Mouse (Mus musculus) forebrain, postnatal 0 days (tissue): ENCODE measurements around the gene Cacfd1. TPM values are rescaled to one million over a fixed set of nuclear protein-coding genes. Genes with fewer than 3 reads are reported as not detected.

Experiments used
- ATAC-seq: fragments of 200-750 bp; cut with Nextera tagmentation; 2 replicates; pipeline ENCODE4 v1.8.0; 2017; ENCODE audit warnings: mild to moderate bottlenecking, moderate library complexity
- DNase-seq: peaks from one replicate; pipeline ENCODE4 v3.0.0-alpha.2; 2015
- H3K27ac ChIP-seq: fragments of 300-500 bp; sonication (generic); 2 replicates; pipeline ENCODE4 v1.5.1; 2014; ENCODE audit warnings: low read depth, mild to moderate bottlenecking, antibody characterized with exemption, low read length, moderate library complexity, mixed read lengths
- H3K27me3 ChIP-seq: fragments of 300-500 bp; sonication (generic); 2 replicates; pipeline ENCODE4 v1.6.1; 2014; ENCODE audit warnings: mild to moderate bottlenecking, low read length, mixed read lengths; ENCODE audit not compliant: insufficient read depth
- H3K36me3 ChIP-seq: fragments of 300-500 bp; sonication (generic); 2 replicates; pipeline ENCODE4 v1.6.1; 2014; ENCODE audit warnings: mild to moderate bottlenecking, moderate library complexity; ENCODE audit not compliant: insufficient read depth
- H3K4me1 ChIP-seq: fragments of 300-500 bp; sonication (generic); 2 replicates; pipeline ENCODE4 v1.6.1; 2014; ENCODE audit warnings: antibody characterized with exemption; ENCODE audit not compliant: insufficient read depth
- H3K4me2 ChIP-seq: fragments of 300-500 bp; sonication (generic); 2 replicates; pipeline ENCODE4 v1.6.1; 2014; ENCODE audit warnings: low read depth, mild to moderate bottlenecking, moderate library complexity
- H3K4me3 ChIP-seq: fragments of 300-500 bp; sonication (generic); 2 replicates; pipeline ENCODE4 v1.5.1; 2014; ENCODE audit warnings: low read depth, low read length, mixed read lengths
- H3K9ac ChIP-seq: fragments of 300-500 bp; sonication (generic); 2 replicates; pipeline ENCODE4 v1.6.1; 2014; ENCODE audit warnings: mild to moderate bottlenecking
- H3K9me3 ChIP-seq: fragments of 300-500 bp; sonication (generic); 2 replicates; pipeline ENCODE4 v1.6.1; 2016; ENCODE audit warnings: low read length
- CTCF ChIP-seq: sonication (generic); IDR thresholded peaks from 2 replicates; pipeline ENCODE4 v1.5.1; 2016; ENCODE audit warnings: antibody characterized with exemption, control low read depth, low read depth
- WGBS: fragments of 180-500 bp; shearing (Covaris S2); extraction: QIAGEN DNeasy Blood & Tissue Kit; methylation state at CpG from one replicate; pipeline ENCODE4 v1.1.7; 2014; 5-methylcytosine and 5-hydroxymethylcytosine counted together
- polyA plus RNA-seq: library from polyadenylated mRNA; unstranded; fragments of >200 nt; fragmentation: Nextera tagmentation; extraction: Ambion mirVana; gene quantifications from 2 replicates; pipeline ENCODE4 v1.2.1, GENCODE M21; 2015
- total RNA-seq: library from RNA; depleted of rRNA; stranded (reverse); fragments of >200 nt; gene quantifications from 2 replicates; pipeline ENCODE4 v1.2.3, GENCODE M21; 2014

Cacfd1 gene
- total and polyA plus RNA-seq, 2 experiments from 2014 or later, result 48.5 to 96.3 TPM

GRCm38 (mm10) chr2:27038596-27038995, 28.9 kb downstream of the Cacfd1 start:
- Histone ChIP-seq H3K9me3 (no peaks in the 10 kb centered on the region), H3K4me3 (no peak overlapping the region), H3K4me2 (no peak overlapping the region), H3K4me1 (peaks cover 5% of the 10 kb centered on the region; the same call in 1 of the 2 replicates), H3K36me3 (no peaks in the 10 kb centered on the region), H3K9ac (no peak overlapping the region), H3K27me3 (no peaks in the 10 kb centered on the region), H3K27ac (no peak overlapping the region)
- peak; percentile 96 for TF ChIP-seq CTCF
- 0% methylated on average over 3 of the region's 3 CpGs for WGBS
- peak; percentile 93 for DNase-seq
- peak; percentile 74 for ATAC-seq

DNA sequence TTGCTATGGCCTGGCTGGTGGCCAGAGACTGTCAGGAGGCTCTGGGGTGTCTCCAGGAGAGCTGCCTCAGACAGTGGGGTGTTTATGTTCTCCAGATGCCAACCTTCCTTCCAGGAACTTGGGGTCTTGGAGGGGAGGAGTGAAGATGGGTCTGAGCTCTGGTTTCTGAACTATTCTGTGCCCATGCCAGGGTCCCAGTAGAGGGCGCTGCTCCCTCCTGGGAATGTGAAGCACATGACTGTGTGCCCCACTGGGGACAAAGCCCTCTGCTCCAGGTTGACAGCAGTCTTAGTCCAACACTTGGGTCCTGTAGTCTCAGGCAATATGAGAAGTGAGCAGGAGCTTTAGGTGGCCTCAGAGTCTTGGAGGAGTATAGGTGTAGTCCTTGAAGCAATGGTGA, 29.6 kb downstream of the Cacfd1 start:
- H3K4me1 ChIP-seq, result peaks cover 5% of the 10 kb centered on the region; the same call in 1 of the 2 replicates
- H3K27me3 ChIP-seq, result no peaks in the 10 kb centered on the region
- ATAC-seq (no peak), DNase-seq (no peak)
- no peaks in the 10 kb centered on the region for H3K36me3 ChIP-seq
- H3K9ac ChIP-seq, result no peak overlapping the region
- no peak overlapping the region for H3K4me3 ChIP-seq
- no peak overlapping the region for H3K4me2 ChIP-seq
- WGBS, result 6% methylated on average over 1 of the region's 1 CpGs
- no peaks in the 10 kb centered on the region for H3K9me3 ChIP-seq
- peak; percentile 52 for TF ChIP-seq CTCF
- H3K27ac ChIP-seq, result peak overlapping the region; percentile 16; the same call in 1 of the 2 replicates

DNA sequence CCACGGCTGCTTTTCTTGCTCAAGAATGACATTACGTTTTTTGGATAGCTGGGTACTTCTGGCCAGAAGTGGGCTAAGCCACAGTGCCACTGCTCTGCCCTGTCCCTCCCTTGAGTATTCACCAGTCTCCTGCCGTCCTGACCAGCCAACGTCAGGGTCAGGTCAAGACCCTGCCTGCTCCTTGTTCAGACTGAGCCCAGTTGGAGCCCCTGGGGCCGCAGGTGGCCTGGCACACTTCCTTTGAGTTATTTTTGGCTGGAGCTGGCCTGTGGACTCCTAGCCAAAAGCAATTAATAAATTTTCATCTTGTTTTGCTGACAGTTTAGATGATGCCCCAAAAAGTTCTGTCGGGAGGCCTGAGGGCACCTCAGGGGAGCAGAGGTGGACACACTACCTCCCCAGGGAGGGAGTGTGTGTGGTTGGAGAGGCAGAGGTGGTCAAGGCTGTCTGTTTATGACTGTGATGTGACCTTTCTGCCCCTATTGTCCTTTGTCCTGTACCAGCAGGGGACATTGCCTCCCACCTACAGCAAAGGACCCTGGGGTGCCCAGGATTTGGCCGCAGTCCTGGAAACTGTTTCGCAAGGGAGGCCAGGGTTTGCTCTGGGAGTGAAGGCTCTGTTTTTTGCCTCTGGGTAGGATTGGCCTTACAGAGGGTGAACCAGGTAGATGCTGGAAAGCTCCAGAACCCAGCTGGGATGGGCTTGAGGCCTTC, 32.6 kb downstream of the Cacfd1 start:
- no peak overlapping the region for H3K4me2 ChIP-seq
- no peak overlapping the region for H3K9ac ChIP-seq
- 68% methylated on average over 8 of the region's 8 CpGs for WGBS
- peaks cover 5% of the 10 kb centered on the region; the same call in 1 of the 2 replicates for H3K4me1 ChIP-seq
- no peaks in the 10 kb centered on the region for H3K36me3 ChIP-seq
- H3K9me3 ChIP-seq, result no peaks in the 10 kb centered on the region
- no peak for ATAC-seq
- TF ChIP-seq CTCF, result no peak
- no peak overlapping the region for H3K4me3 ChIP-seq
- no peak for DNase-seq
- H3K27ac ChIP-seq, result no peak overlapping the region
- no peaks in the 10 kb centered on the region for H3K27me3 ChIP-seq

DNA sequence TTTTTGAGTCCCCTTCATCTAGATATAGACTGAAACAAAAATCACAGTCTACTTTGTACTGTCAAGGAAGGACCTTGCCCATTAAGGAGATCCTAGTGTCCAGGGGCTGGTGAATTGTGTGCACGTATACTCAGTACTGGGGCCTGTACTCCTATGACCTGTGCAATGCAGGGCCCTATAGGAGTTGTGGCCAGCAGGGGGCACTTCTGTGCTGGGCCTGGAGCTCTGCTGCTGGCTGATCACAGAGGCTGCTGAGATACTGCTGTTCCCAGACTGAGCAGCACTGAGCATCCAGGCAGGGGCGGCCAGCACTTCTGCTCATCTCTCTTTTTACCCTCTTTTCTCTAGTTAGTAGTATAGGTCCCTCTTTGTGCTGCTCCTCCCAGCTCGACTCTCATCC, 33.7 kb downstream of the Cacfd1 start:
- 22% methylated on average over 3 of the region's 3 CpGs for WGBS
- ATAC-seq, result peak; percentile 95

GRCm38 (mm10) chr2:27044166-27044565, 34.4 kb downstream of the Cacfd1 start:
- H3K4me3 ChIP-seq, result no peak overlapping the region
- TF ChIP-seq CTCF, result no peak

More for the DNA sequence above, 33.7 kb downstream of the Cacfd1 start:
- peak; percentile 91 for TF ChIP-seq CTCF
- no peak overlapping the region for H3K4me2 ChIP-seq
- no peaks in the 10 kb centered on the region for H3K27me3 ChIP-seq
- no peak overlapping the region for H3K9ac ChIP-seq
- DNase-seq, result peak; percentile 85
- H3K36me3 ChIP-seq, result no peaks in the 10 kb centered on the region
- H3K9me3 ChIP-seq, result no peaks in the 10 kb centered on the region
- H3K4me3 ChIP-seq, result no peak overlapping the region
- H3K4me1 ChIP-seq, result peaks cover 5% of the 10 kb centered on the region; the same call in 1 of the 2 replicates
- H3K27ac ChIP-seq, result no peak overlapping the region

DNA sequence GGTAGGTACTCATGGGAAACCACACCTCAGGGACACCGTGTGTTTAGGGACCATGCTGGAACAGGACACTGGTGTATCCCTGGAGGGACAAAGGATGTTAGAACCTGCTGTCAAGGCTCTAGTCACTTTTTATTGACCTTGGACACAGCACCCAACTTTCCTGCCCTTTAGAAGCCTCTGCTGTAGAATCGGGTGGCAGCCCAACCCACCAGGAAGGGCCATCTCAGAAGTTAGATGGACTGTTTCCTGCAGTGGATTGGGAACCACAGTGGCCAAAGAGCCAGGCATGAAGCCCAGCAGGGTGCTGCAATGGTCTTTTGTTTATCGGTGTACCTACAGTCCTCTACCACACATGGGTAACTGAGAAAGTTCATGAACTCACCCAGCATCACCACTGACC, 34.9 kb downstream of the Cacfd1 start:
- Histone ChIP-seq H3K9me3 (no peaks in the 10 kb centered on the region), H3K27ac (no peak overlapping the region), H3K4me1 (no peaks in the 10 kb centered on the region), H3K4me2 (no peak overlapping the region), H3K4me3 (no peak overlapping the region), H3K9ac (no peak overlapping the region), H3K36me3 (no peaks in the 10 kb centered on the region), H3K27me3 (no peaks in the 10 kb centered on the region)
- TF ChIP-seq CTCF, result no peak
- no peak for DNase-seq
- ATAC-seq, result no peak
- WGBS, result 74% methylated on average over 3 of the region's 3 CpGs

More at GRCm38 (mm10) chr2:27044166-27044565, 34.4 kb downstream of the Cacfd1 start:
- Histone ChIP-seq H3K27ac (no peak overlapping the region), H3K36me3 (no peaks in the 10 kb centered on the region), H3K4me1 (peaks cover 2% of the 10 kb centered on the region; the same call in 1 of the 2 replicates), H3K9me3 (no peaks in the 10 kb centered on the region), H3K4me2 (no peak overlapping the region), H3K27me3 (no peaks in the 10 kb centered on the region), H3K9ac (no peak overlapping the region)
- DNase-seq (no peak), ATAC-seq (no peak)
- WGBS, result 77% methylated on average over 4 of the region's 4 CpGs

DNA sequence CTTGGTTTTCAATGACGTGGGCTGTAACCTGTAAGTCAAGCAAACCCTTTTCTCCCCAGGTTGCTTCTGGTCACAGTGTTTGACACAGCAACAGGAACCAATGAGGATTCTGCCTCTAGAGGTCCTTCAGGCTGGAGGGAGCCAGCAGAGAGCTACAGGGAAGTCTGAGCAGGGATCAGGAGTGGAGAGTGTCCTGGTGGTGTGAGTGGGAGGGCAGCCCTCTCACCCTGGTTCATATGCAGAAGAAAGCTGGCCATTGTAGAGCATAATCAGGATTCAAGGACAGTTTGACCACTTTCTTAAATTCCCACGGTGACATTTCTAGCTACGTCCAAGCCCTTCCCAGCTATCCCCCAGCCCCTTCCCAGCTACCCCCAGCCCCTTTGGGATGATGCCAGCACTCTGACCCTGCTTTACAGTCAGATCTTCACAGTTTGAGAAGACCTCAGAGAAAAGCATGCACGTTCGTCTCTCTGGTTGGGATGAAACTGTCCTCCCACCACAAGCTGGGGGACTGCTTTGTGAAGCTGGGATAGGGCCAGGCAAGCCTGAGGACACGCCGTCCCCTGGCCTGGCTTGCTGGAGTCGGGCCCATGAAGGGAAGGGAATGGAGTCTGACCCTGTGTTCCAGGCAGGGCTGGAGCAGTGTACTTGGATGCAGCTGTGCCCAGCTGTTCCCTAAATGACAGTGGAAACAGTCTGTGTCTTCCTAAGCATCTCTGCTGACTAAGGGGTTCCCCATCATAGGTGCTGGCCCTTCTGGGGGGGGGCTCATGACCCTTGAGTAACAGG, 36.4 kb downstream of the Cacfd1 start:
- H3K4me2 ChIP-seq, result no peak overlapping the region
- no peaks in the 10 kb centered on the region for H3K36me3 ChIP-seq
- DNase-seq (no peak), ATAC-seq (no peak)
- 60% methylated on average over 8 of the region's 8 CpGs for WGBS
- H3K27ac ChIP-seq, result no peak overlapping the region
- no peak overlapping the region for H3K4me3 ChIP-seq
- H3K27me3 ChIP-seq, result no peaks in the 10 kb centered on the region
- H3K9me3 ChIP-seq, result no peaks in the 10 kb centered on the region
- no peak for TF ChIP-seq CTCF
- no peaks in the 10 kb centered on the region for H3K4me1 ChIP-seq
- no peak overlapping the region for H3K9ac ChIP-seq
